Mouse (Mus musculus): ENCODE data around the gene Fgfr2.

Fgfr2 gene

DNA sequence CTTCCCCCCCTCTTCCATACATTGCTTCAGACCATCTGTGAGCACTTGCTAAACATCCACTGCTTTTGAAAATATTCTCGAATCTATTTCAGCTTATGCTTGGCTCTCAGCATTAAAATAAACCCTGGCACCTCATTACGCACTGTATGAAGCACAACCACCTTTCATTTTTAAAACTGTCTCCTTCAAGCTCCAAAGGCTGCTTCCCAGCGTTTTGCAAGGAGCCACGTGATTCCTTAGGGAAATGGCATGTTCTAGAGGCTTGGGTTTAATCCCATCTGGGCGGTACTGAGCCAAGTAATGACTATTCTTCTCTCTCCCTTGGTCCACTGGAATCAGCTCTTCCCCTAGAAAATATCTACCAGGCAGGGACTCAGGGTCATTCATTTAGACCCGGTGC lies 1305.2 kb downstream of the Fgfr2 start:
- in situ Hi-C loops (cut with MboI, MseI): no loop called here

DNA sequence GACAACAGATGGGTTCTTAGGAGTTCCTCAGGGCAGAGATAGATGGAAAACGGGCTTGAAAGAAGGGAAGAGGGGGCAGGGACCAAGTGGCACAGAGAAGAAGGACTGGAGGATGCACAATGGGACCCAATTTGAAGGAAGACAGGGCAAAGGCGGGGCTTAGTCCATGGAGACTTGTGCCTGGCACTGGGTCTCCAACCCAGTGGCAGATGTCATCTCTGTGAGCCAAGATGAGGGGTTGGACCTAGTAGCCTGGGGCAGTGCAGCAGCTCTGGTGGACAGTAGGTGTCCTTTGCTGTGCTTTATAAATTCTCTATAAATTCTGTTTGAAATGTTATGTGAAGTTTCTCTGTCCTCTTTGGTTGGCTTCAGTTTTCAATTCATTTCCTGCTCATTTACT lies 1306.5 kb downstream of the Fgfr2 start:
- in situ Hi-C loops (cut with MboI, MseI): no loop called here

DNA sequence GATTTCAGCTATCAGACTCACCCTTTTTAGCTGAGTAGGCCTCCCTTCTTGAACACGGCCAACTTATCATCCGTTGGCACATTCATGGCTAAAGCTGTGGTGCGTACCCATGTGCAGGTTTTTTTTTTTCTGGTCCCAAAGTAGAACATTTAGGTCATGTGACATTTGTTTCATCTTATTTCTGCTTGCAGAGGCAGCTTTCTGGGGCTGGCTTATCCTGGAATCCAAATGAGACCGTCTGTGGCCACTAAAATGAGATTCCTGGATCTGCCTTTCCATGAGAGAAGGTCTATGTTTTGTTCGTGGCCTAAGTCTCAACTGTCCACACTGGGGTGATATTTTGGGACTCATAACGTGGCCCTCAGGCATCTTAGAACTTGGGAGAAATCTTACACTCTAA lies 1311.0 kb downstream of the Fgfr2 start:
- in situ Hi-C loops (cut with MboI, MseI): no loop called here

GRCm38 (mm10) chr7:131810916-131811315 lies 1312.2 kb downstream of the Fgfr2 start:
- in situ Hi-C loops (cut with MboI, MseI): no loop called here

DNA sequence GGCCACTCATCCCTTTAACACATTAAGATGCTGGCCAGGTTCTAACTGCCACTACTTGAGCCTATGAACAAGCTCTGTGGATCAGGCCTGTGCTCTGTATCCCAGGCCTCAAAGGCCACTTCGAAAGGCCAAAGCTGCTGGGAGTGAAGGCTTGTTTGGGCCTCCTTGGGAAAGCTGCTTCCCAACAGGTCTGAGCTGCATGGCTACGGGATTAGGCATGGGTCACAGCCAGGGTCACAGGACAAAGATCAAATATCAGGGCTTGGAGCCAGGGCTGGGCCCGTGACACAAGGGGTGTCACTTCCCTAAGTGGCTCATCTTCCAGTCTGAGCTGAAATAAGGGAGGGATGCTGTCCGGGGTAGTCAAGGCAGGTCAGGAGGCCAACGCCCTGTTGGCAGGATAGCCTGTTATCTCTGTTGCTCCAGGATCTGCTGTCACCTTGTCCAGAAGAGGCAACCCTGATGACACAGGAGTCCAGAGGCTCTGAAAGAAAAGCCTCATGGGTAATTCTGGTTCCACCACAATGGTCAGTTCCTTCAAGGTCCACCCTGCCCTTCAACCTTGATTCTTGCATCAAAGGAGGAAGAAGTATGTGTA lies 1313.5 kb downstream of the Fgfr2 start:
- in situ Hi-C loops (cut with MboI, MseI): no loop called here

DNA sequence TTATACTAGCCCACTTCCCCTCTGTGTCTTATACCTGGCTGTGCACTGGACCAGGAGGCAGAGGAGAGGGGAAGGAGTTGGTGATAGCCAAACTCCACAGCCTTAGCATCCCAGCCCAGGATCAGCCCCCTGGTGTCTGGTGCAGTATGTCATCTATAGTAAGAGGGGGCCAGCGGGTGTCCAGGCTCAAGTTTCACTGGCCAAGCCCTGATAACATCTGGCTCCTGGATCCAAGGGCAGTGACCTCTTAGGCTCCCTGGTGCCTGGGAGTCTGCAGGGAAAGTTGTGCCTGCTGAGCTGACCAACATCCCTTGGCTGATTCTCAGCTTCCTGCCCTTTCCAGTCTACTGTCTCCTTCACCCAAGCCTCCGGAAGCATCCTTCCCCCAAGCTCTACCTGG lies 1315.9 kb downstream of the Fgfr2 start:
- in situ Hi-C loops (cut with MboI, MseI): no loop called here

DNA sequence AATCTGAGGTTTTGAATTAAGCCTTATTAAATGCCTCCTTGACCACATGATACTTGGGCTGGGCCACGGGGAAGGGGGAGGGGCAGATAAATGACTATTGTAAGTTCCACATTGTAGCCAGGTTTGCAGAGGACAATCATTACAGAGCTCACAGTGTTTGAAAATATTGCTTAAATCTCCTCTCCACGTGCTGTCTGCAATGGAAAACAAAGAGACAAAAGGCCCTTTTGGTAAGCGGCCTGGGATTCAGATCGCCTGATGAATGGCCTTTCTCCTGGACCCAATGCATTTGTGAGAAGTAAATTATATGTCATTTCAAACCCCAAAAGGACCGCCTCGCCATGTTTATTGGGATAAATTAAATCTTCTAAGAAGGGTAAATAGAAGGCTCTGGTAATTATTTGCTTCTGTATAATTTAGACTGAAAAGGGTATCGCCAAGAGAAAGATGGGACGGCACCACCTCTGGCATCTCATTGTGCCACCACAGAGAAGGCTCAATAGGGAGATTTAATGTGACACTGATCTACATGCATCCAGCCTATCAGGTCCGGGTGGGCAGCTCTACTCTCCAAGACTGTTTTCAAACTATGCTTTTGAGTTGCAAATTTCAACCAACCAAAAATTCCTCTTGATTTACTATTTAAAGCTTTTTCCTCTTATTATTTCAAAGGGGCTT lies 1317.5 kb downstream of the Fgfr2 start:
- in situ Hi-C loops (cut with MboI, MseI): no loop called here

GRCm38 (mm10) chr7:131800416-131801045 lies 1322.6 kb downstream of the Fgfr2 start:
- in situ Hi-C loops (cut with MboI, MseI): no loop called here

- in situ Hi-C loops (cut with MboI, MseI): no loop called here
These were observed 1326.0 kb downstream of the Fgfr2 start for GRCm38 (mm10) chr7:131797161-131797560.

DNA sequence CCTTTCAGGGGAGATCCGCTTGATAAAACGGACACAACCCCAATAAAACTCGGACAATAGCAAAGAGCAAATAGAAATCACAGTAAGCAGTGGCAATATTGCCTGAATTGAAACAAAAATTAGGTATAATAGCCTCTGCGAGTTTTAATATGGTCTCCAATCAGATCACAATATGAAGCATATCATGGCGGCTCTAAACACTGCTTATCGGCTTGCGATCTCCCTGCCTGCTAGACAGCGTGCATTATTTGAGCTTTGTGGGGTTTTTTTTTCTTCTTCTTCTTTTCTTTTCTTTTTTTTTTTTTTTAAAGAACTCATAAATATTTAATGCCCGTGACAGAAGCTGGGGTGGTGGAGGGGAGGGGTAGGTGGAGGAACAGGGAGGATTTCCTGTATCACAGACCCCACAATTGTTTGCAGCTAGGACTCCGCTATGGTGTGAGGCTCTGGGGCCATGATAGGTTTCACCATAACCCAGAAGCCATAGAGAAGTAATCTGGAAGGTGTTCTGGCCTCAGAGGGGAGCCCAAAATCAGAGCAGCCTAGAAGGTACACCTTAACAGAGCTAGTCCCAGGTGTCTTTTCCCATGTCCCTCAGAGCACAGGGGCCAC lies 1334.4 kb downstream of the Fgfr2 start:
- in situ Hi-C loops (cut with MboI, MseI): no loop called here

DNA sequence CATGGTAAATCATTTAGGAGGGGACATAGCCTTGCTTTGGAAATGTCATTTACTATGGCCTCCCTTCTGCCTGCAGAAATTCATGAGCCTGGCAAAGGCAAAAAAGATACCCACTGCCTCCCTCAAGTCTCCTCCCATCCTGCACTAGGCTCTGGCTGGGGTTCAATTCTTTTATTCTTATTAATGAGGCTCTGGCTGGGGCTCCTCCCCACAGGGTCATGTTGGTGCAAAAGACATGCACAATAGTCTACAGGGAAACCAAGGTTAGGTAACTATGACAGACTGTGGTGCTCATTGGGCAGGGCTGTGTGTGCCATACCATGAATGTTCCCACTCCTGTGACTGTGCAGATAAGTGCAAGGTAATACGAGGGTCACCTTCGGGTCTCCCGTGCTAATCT lies 1337.4 kb downstream of the Fgfr2 start:
- in situ Hi-C loops (cut with MboI, MseI): no loop called here

DNA sequence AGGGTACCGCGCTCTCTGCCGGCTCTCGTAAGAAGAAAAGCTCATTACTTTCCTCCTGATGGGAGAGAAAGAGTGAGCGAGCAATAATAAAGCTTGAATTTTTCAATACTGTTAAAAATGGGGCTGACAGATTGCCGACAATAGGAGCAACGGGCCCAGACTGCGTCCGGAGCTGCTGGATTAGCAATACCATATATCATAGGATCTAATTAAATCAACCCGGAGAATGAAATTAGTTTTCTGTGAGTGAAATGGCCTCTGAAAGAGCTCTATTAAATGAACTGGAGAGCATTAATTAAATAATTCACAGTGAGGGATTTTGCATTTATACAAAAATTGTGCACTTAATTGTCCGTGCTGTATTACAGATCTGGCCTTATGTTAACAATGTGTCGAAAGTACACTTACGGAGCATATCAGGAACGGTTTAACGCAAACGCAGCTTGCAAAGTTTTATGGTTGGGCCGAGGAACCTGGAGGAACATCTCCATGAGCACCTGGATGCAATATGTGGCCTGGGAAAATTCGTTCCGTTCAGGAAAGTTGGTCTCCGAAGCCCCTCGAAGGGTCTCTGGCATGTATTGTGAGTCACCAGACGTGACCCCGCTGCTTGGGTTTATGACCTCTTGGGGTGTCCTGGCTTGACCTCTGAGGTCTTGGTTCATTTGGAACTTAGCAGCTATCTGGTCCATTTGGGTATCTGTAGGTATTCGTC lies 1344.7 kb downstream of the Fgfr2 start:
- in situ Hi-C loops (cut with MboI, MseI): no loop called here

- in situ Hi-C loops (cut with MboI, MseI): no loop called here
These were observed 1345.5 kb downstream of the Fgfr2 start for GRCm38 (mm10) chr7:131777461-131778270.

GRCm38 (mm10) chr7:131776191-131776752 lies 1346.9 kb downstream of the Fgfr2 start:
- in situ Hi-C loops (cut with MboI, MseI): no loop called here

DNA sequence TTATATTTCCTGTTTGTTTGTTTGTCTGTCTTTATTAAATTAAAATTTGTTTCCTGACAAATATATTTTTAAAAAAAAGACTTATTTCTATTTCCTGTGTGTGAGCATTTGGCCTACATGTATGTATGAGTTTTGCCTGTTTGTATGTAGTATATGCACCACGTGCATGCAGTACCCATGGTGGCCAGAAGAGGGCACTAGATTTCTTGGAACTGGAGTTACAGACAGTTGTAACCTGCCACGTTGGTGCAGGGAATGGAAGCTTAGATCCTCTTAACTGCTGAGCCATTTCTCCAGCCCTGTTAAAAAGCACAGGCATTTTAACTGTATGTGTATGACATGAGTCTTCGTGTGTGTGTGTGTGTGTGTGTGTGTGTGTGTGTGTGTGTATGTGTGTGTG lies 1365.2 kb downstream of the Fgfr2 start:
- in situ Hi-C loops (cut with MboI, MseI): no loop called here

- in situ Hi-C loops (cut with MboI, MseI): no loop called here
These were observed 1375.8 kb downstream of the Fgfr2 start for GRCm38 (mm10) chr7:131747152-131748010.

- in situ Hi-C loops (cut with MboI, MseI): no loop called here
These were observed 1376.4 kb downstream of the Fgfr2 start for GRCm38 (mm10) chr7:131746752-131747151.

GRCm38 (mm10) chr7:131743193-131743592 lies 1380.0 kb downstream of the Fgfr2 start:
- in situ Hi-C loops (cut with MboI, MseI): no loop called here

GRCm38 (mm10) chr7:131722783-131723575 lies 1400.2 kb downstream of the Fgfr2 start:
- in situ Hi-C loops (cut with MboI, MseI): no loop called here
